Mouse (Mus musculus) liver, embryonic 14.5 days (tissue): Measurements from ENCODE around the gene Stat5b. TPM values are rescaled to one million over a fixed set of nuclear protein-coding genes. Genes with fewer than 3 reads are reported as not detected.

Experiments used
- ATAC-seq: fragments of 200-750 bp; cut with Nextera tagmentation; 2 replicates; pipeline ENCODE4 v1.8.0; 2017; ENCODE audit warnings: moderate number of reproducible peaks, mild to moderate bottlenecking, moderate library complexity; ENCODE audit not compliant: insufficient read depth
- DNase-seq, 3 experiments: peaks; one replicate each; pipeline ENCODE4 v3.0.0-alpha.2; 2012 to 2013; ENCODE audit warnings: low read depth in 3 of 3, low spot score in 3 of 3
- H3K27ac ChIP-seq: fragments of 300-500 bp; sonication (generic); 2 replicates; pipeline ENCODE4 v1.5.1; 2014; ENCODE audit warnings: moderate library complexity, mild to moderate bottlenecking, control low read depth, inconsistent platforms
- H3K27me3 ChIP-seq: fragments of 300-500 bp; sonication (generic); 2 replicates; pipeline ENCODE4 v1.6.1; 2014; ENCODE audit warnings: mild to moderate bottlenecking, low read length, moderate library complexity; ENCODE audit not compliant: control insufficient read depth, insufficient read depth
- H3K36me3 ChIP-seq: fragments of 300-500 bp; sonication (generic); replicated peaks from 2 replicates; pipeline ENCODE4 v1.6.1; 2014; ENCODE audit warnings: low read depth; ENCODE audit not compliant: control insufficient read depth, insufficient read depth
- H3K4me1 ChIP-seq, 2 experiments: fragments of 200-500 bp in 1 of 2; fragments of 300-500 bp in 1 of 2; sonication (generic) in 1 of 2; replicated peaks; 2 replicates each; pipeline ENCODE4 v1.6.1; 2012 to 2014; ENCODE audit warnings: antibody characterized with exemption in 1 of 2, inconsistent platforms in 1 of 2, low read length in 1 of 2; ENCODE audit not compliant: control insufficient read depth in 2 of 2, insufficient read depth in 2 of 2
- H3K4me2 ChIP-seq: fragments of 300-500 bp; sonication (generic); 2 replicates; pipeline ENCODE4 v1.6.1; 2014; ENCODE audit warnings: low read depth, mild to moderate bottlenecking, control low read depth, moderate library complexity
- H3K4me3 ChIP-seq, 2 experiments: fragments of 200-500 bp in 1 of 2; fragments of 300-500 bp in 1 of 2; sonication (generic) in 1 of 2; 2 replicates each; pipeline ENCODE4 v1.5.1; 2012 to 2014; ENCODE audit warnings: low read depth in 2 of 2, low read length in 2 of 2, mild to moderate bottlenecking in 2 of 2, control low read depth in 1 of 2, inconsistent platforms in 1 of 2, moderate library complexity in 1 of 2; ENCODE audit not compliant: insufficient read depth in 1 of 2
- H3K9ac ChIP-seq: fragments of 300-500 bp; sonication (generic); replicated peaks from 2 replicates; pipeline ENCODE4 v1.6.1; 2014; ENCODE audit warnings: mild to moderate bottlenecking, control low read depth, moderate library complexity
- H3K9me3 ChIP-seq: fragments of 300-500 bp; sonication (generic); 2 replicates; pipeline ENCODE4 v1.6.1; 2016; ENCODE audit warnings: low read length, mixed read lengths; ENCODE audit not compliant: control insufficient read depth
- CTCF ChIP-seq: IDR thresholded peaks from 2 replicates; pipeline ENCODE4 v1.5.1; 2016; ENCODE audit warnings: antibody characterized with exemption, low read depth, control low read depth
- EP300 ChIP-seq: IDR thresholded peaks from 2 replicates; pipeline ENCODE4 v1.6.1; 2016; ENCODE audit warnings: antibody characterized with exemption, low read depth
- WGBS: fragments of 180-500 bp; shearing (Covaris S2); extraction: QIAGEN DNeasy Blood & Tissue Kit; methylation state at CpG from one replicate; pipeline ENCODE4 v1.1.7; 2014; ENCODE audit not compliant: insufficient replicate concordance; 5-methylcytosine and 5-hydroxymethylcytosine counted together
- polyA plus RNA-seq, 2 experiments: library from polyadenylated mRNA; depleted of rRNA in 1 of 2; stranded (reverse) in 1 of 2; unstranded in 1 of 2; fragments of >200 nt; fragmentation: Nextera tagmentation in 1 of 2; extraction: Ambion mirVana in 1 of 2; gene quantifications; 2 replicates each; pipeline versions ENCODE4 v1.2.1 to v1.2.3; 2012 to 2014

Stat5b gene
- polyA plus RNA-seq (2012; rRNA removed) (10.6 and 12.4 TPM in 2 replicates), polyA plus RNA-seq (2014; fragmentation: Nextera tagmentation; extraction: Ambion mirVana) (16.4 and 19.3 TPM in 2 replicates)

GRCm38 (mm10) chr11:100850038-100850777 is at the start of gene Stat5b:
Gene Stat5b (minus strand): TSS chr11:100850724.
- Histone ChIP-seq H3K27me3 (no peaks in the 10 kb centered on the region; the same call in 1 of the 2 replicates), H3K4me1 (peaks cover 11 to 20% of the 10 kb centered on the region in 2 experiments), H3K9ac (peak within 1 kb of the TSS; percentile 86), H3K9me3 (no peaks in the 10 kb centered on the region), H3K36me3 (no peaks in the 10 kb centered on the region), H3K4me3 (peak within 1 kb of the TSS; percentile 77 to 82), H3K4me2 (peak within 1 kb of the TSS; percentile 80), H3K27ac (peak within 1 kb of the TSS; percentile 52)
- under 1% methylated on average over 96 of the region's 104 CpGs for WGBS
- DNase-seq (peak; percentile 51 to 62 (median 60)), ATAC-seq (peak; percentile 81)
- TF ChIP-seq CTCF (no peak), EP300 (no peak)

GRCm38 (mm10) chr11:100898441-100899199 is 48.1 kb upstream of the Stat5b start:
- Histone ChIP-seq H3K9me3 (no peaks in the 10 kb centered on the region), H3K27me3 (no peaks in the 10 kb centered on the region), H3K4me3 (no peak overlapping the region), H3K36me3 (peaks cover 25% of the 10 kb centered on the region), H3K4me2 (no peak overlapping the region), H3K27ac (no peak overlapping the region), H3K4me1 (peaks cover 0 to 6% of the 10 kb centered on the region in 2 experiments; a peak in 3 of 4 replicates), H3K9ac (no peak overlapping the region)
- no peak for DNase-seq
- TF ChIP-seq EP300 (no peak), CTCF (no peak)
- no peak for ATAC-seq
- WGBS = 83% methylated on average over 16 of the region's 16 CpGs

GRCm38 (mm10) chr11:100897294-100898231 is 47.0 kb upstream of the Stat5b start:
- H3K4me1 ChIP-seq = peaks cover 0 to 14% of the 10 kb centered on the region in 2 experiments; a peak in 3 of 4 replicates
- no peak for DNase-seq
- 69% methylated on average over 7 of the region's 7 CpGs for WGBS
- TF ChIP-seq CTCF = no peak
- no peak for TF ChIP-seq EP300
- no peaks in the 10 kb centered on the region for H3K9me3 ChIP-seq
- H3K9ac ChIP-seq = no peak overlapping the region
- no peak overlapping the region for H3K4me3 ChIP-seq
- no peaks in the 10 kb centered on the region for H3K27me3 ChIP-seq
- no peak overlapping the region for H3K27ac ChIP-seq
- peaks cover 23% of the 10 kb centered on the region for H3K36me3 ChIP-seq
- ATAC-seq = no peak
- no peak overlapping the region for H3K4me2 ChIP-seq

GRCm38 (mm10) chr11:100896078-100896477 is 45.6 kb upstream of the Stat5b start:
- DNase-seq = no peak
- no peak overlapping the region for H3K4me3 ChIP-seq
- H3K36me3 ChIP-seq = peaks cover 14% of the 10 kb centered on the region
- H3K9me3 ChIP-seq = no peaks in the 10 kb centered on the region
- TF ChIP-seq CTCF (no peak), EP300 (no peak)
- H3K4me1 ChIP-seq = peaks cover 12 to 27% of the 10 kb centered on the region in 2 experiments
- WGBS = 76% methylated on average over 10 of the region's 10 CpGs
- no peaks in the 10 kb centered on the region for H3K27me3 ChIP-seq
- no peak overlapping the region for H3K4me2 ChIP-seq
- H3K27ac ChIP-seq = no peak overlapping the region
- ATAC-seq = no peak
- no peak overlapping the region for H3K9ac ChIP-seq
